Mouse (Mus musculus) urinary bladder, postnatal 0 days (tissue): ENCODE results near the gene Lrba. TPM values are rescaled to one million over a fixed set of nuclear protein-coding genes. Genes with fewer than 3 reads are reported as not detected.

Source experiments
- polyA plus RNA-seq: library from polyadenylated mRNA; unstranded; fragments of >200 nt; fragmentation: Nextera tagmentation; extraction: Ambion mirVana; gene quantifications from 2 replicates; pipeline ENCODE4 v1.2.1, GENCODE M21; 2015

Lrba gene
- polyA plus RNA-seq: 2.3 and 2.5 TPM in 2 replicates

GRCm38 (mm10) chr3:86224564-86225421, at the start of gene Lrba:
TSS of gene Lrba (plus strand) at chr3:86224680.

GRCm38 (mm10) chr3:86548091-86549015, 323.9 kb downstream of the Lrba start, which contains the start of gene Mab21l2:
TSS of gene Mab21l2 (minus strand) at chr3:86548629.

Other genes starting within 250 kb of the Lrba start
- not detected in 2 replicates for gene Prss48, start 222.2 kb upstream of the Lrba start, polyA plus RNA-seq
- 1,167 and 1,218 TPM in 2 replicates for gene Rps3a1, start 82.0 kb upstream of the Lrba start, polyA plus RNA-seq